ENCODE assay signal across 10 mouse cellular contexts in the genomic region with DNA sequence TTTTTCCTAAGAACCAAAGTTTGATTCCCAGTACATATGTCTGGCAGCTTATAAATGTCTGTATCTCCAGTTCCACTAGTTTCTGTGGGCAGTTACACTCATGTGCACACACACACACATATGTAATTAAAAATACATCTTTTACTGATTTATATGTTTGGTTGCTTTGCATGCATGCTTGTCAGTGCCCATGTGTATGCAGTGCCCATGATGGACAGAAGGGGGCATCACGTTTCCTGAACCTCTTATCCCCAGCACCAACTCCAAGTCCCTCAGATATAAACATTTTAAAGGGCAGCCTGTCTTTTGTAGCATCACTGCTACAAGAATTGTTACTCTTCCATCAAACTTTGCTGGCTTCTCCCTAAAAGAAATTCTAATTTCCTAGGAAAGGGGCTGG. TPM values are rescaled to one million over a fixed set of nuclear protein-coding genes. Genes with fewer than 3 reads are reported as not detected.
DNase-seq lines count a peak whose midpoint lies in the region; ATAC-seq and TF ChIP-seq lines count a peak whose summit lies in the region.
"Had no signal": no experiment of that assay in that cellular context is flagged by ENCODE, and none has a peak within 500 bp of the region (broad histone marks: within the 10 kb centered on the region; RNA-seq: fewer than 3 reads in every experiment).

No protein-coding gene starts in this region.

- H3K4me3 ChIP-seq in hindbrain, embryonic 11.5 days (ENCODE audit: low read depth, low read length), result no peak overlapping the region
- no peak overlapping the region for H3K4me3 ChIP-seq in hindbrain, embryonic 12.5 days
- H3K4me3 ChIP-seq in limb, embryonic 10.5 days, result no peak overlapping the region
- H3K4me3 ChIP-seq in small intestine, adult 2 months (ENCODE audit: low read depth, low read length), result no peak overlapping the region
- H3K4me3 ChIP-seq: embryonic facial prominence, embryonic 13.5 days; limb, embryonic 13.5 days had no signal

- H3K4me1 ChIP-seq in hindbrain, embryonic 11.5 days (replicated peaks; ENCODE audit: control insufficient read depth, insufficient read depth, low read length), result no peaks in the 10 kb centered on the region
- no peaks in the 10 kb centered on the region for H3K4me1 ChIP-seq in hindbrain, embryonic 12.5 days
- no peaks in the 10 kb centered on the region for H3K4me1 ChIP-seq in limb, embryonic 10.5 days
- no peaks in the 10 kb centered on the region for H3K4me1 ChIP-seq in small intestine, adult 2 months (ENCODE audit: control insufficient read depth, insufficient read depth, insufficient read length, low read length)
- H3K4me1 ChIP-seq: embryonic facial prominence, embryonic 13.5 days; limb, embryonic 13.5 days had no signal

- peak; percentile 64 for DNase-seq in hindbrain, embryonic 11.5 days (ENCODE audit: low spot score)
- DNase-seq in urinary bladder, postnatal 14 days (ENCODE audit: low spot score), result peak; percentile 53
- DNase-seq in urinary bladder, adult 18-20 months (ENCODE audit: low spot score in 2 of 2), result no peak
- peak; percentile 56 for DNase-seq in c-Kit-positive CD71-positive TER-119-positive erythroid progenitor cells, embryonic 14.5 days (ENCODE audit: low spot score)
- DNase-seq in limb, embryonic 10.5 days (ENCODE audit: low spot score), result peak; percentile 50
- DNase-seq in ovary, adult 18-20 months (ENCODE audit: low spot score), result no peak

- no peaks in the 10 kb centered on the region for H3K27me3 ChIP-seq in hindbrain, embryonic 11.5 days (ENCODE audit: control insufficient read depth, insufficient read depth, low read length)
- H3K27me3 ChIP-seq in hindbrain, embryonic 12.5 days, result no peaks in the 10 kb centered on the region
- H3K27me3 ChIP-seq in limb, embryonic 10.5 days (ENCODE audit: low read depth, poor library complexity, severe bottlenecking), result no peaks in the 10 kb centered on the region
- H3K27me3 ChIP-seq in small intestine, adult 2 months (ENCODE audit: control insufficient read depth, insufficient read depth, low read length), result no peaks in the 10 kb centered on the region
- H3K27me3 ChIP-seq: embryonic facial prominence, embryonic 13.5 days; limb, embryonic 13.5 days had no signal

- H3K9ac ChIP-seq in hindbrain, embryonic 11.5 days (ENCODE audit: low read depth, low read length), result no peak overlapping the region
- no peak overlapping the region for H3K9ac ChIP-seq in hindbrain, embryonic 12.5 days
- H3K9ac ChIP-seq: embryonic facial prominence, embryonic 13.5 days; limb, embryonic 13.5 days had no signal

- no peak for ATAC-seq in hindbrain, embryonic 11.5 days (ENCODE audit: low FRiP score)
- no peak for ATAC-seq in hindbrain, embryonic 12.5 days (ENCODE audit: low FRiP score)

- TF ChIP-seq POLR2A in small intestine, adult 2 months (IDR thresholded peaks at IDR 0.05; ENCODE audit: low read depth, low read length), result no peak

- 13% methylated on average over 1 of the region's 1 CpGs for WGBS in hindbrain, embryonic 11.5 days
- WGBS in hindbrain, embryonic 12.5 days, result 14% methylated on average over 1 of the region's 1 CpGs
- 15% methylated on average over 1 of the region's 1 CpGs for WGBS in limb, embryonic 10.5 days
- WGBS in small intestine, adult 2 months, result 7% methylated on average over 1 of the region's 1 CpGs

- peak; percentile 38; the same call in 1 of the 2 replicates for TF ChIP-seq CTCF in small intestine, adult 2 months (IDR thresholded peaks at IDR 0.05; ENCODE audit: extremely low read depth, insufficient read length, insufficient replicate concordance, low read depth, low read length)

- H3K27ac ChIP-seq in hindbrain, embryonic 11.5 days (ENCODE audit: low read depth, low read length), result no peak overlapping the region
- H3K27ac ChIP-seq in hindbrain, embryonic 12.5 days, result no peak overlapping the region
- H3K27ac ChIP-seq in limb, embryonic 10.5 days, result no peak overlapping the region
- no peak overlapping the region for H3K27ac ChIP-seq in small intestine, adult 2 months (ENCODE audit: insufficient read depth, low read depth, low read length)
- H3K27ac ChIP-seq: embryonic facial prominence, embryonic 13.5 days; limb, embryonic 13.5 days had no signal

- H3K36me3 ChIP-seq in hindbrain, embryonic 11.5 days (ENCODE audit: control insufficient read depth, insufficient read depth, low read length), result no peaks in the 10 kb centered on the region
- peaks cover 67% of the 10 kb centered on the region for H3K36me3 ChIP-seq in hindbrain, embryonic 12.5 days
- H3K36me3 ChIP-seq in limb, embryonic 10.5 days, result peaks cover 91% of the 10 kb centered on the region
- peaks cover 20% of the 10 kb centered on the region for H3K36me3 ChIP-seq in small intestine, adult 2 months (ENCODE audit: control insufficient read depth, insufficient read depth, low read length)

- no peaks in the 10 kb centered on the region for H3K9me3 ChIP-seq in hindbrain, embryonic 11.5 days (ENCODE audit: control insufficient read depth, low read length)
- H3K9me3 ChIP-seq in hindbrain, embryonic 12.5 days (replicated peaks), result no peaks in the 10 kb centered on the region
- no peaks in the 10 kb centered on the region for H3K9me3 ChIP-seq in limb, embryonic 10.5 days (replicated peaks)
- H3K9me3 ChIP-seq: embryonic facial prominence, embryonic 13.5 days; limb, embryonic 13.5 days had no signal

- no peak overlapping the region for H3K4me2 ChIP-seq in hindbrain, embryonic 11.5 days (replicated peaks; ENCODE audit: low read depth, low read length)
- H3K4me2 ChIP-seq in hindbrain, embryonic 12.5 days (replicated peaks), result no peak overlapping the region
- H3K4me2 ChIP-seq: embryonic facial prominence, embryonic 13.5 days; limb, embryonic 13.5 days had no signal

RNA-seq across cellular contexts. Expression of a gene that starts 9.0 kb away (rescaled TPM):
- 65.9 and 76.2 TPM in 2 replicates for polyA plus RNA-seq in hindbrain, embryonic 11.5 days (2014; fragmentation: Nextera tagmentation; extraction: Ambion mirVana)
- polyA plus RNA-seq in hindbrain, embryonic 12.5 days (2016; fragmentation: Nextera tagmentation; extraction: Ambion mirVana), result 54.6 and 60.9 TPM in 2 replicates
- 150 and 163 TPM in 2 replicates for polyA plus RNA-seq in limb, embryonic 10.5 days (2016; fragmentation: Nextera tagmentation; extraction: Ambion mirVana)
- polyA plus RNA-seq in small intestine, adult 2 months (2012; rRNA removed), result 10.2 and 20.3 TPM in 2 replicates

RNA-seq across cellular contexts. Expression of a gene that starts 10.1 kb away (rescaled TPM):
- polyA plus RNA-seq in hindbrain, embryonic 11.5 days (2014; fragmentation: Nextera tagmentation; extraction: Ambion mirVana), result 104 TPM in 2 replicates
- polyA plus RNA-seq in hindbrain, embryonic 12.5 days (2016; fragmentation: Nextera tagmentation; extraction: Ambion mirVana), result 78.4 and 90.8 TPM in 2 replicates
- polyA plus RNA-seq in limb, embryonic 10.5 days (2016; fragmentation: Nextera tagmentation; extraction: Ambion mirVana), result 123 and 135 TPM in 2 replicates
- polyA plus RNA-seq in small intestine, adult 2 months (2012; rRNA removed), result 15.9 and 30.0 TPM in 2 replicates

RNA-seq across cellular contexts. Expression of a gene that starts 15.7 kb away (rescaled TPM):
- 401 and 431 TPM in 2 replicates for polyA plus RNA-seq in hindbrain, embryonic 11.5 days (2014; fragmentation: Nextera tagmentation; extraction: Ambion mirVana)
- polyA plus RNA-seq in hindbrain, embryonic 12.5 days (2016; fragmentation: Nextera tagmentation; extraction: Ambion mirVana), result 331 and 402 TPM in 2 replicates
- polyA plus RNA-seq in limb, embryonic 10.5 days (2016; fragmentation: Nextera tagmentation; extraction: Ambion mirVana), result 351 and 381 TPM in 2 replicates
- 41.8 and 47.8 TPM in 2 replicates for polyA plus RNA-seq in small intestine, adult 2 months (2012; rRNA removed)

RNA-seq across cellular contexts. Expression of a gene that starts 25.4 kb away (rescaled TPM):
- 0.73 and 0.99 TPM in 2 replicates for polyA plus RNA-seq in hindbrain, embryonic 11.5 days (2014; fragmentation: Nextera tagmentation; extraction: Ambion mirVana)
- 1.9 and 2.1 TPM in 2 replicates for polyA plus RNA-seq in hindbrain, embryonic 12.5 days (2016; fragmentation: Nextera tagmentation; extraction: Ambion mirVana)
- 1.6 and 1.8 TPM in 2 replicates for polyA plus RNA-seq in limb, embryonic 10.5 days (2016; fragmentation: Nextera tagmentation; extraction: Ambion mirVana)
- not detected in 2 replicates for polyA plus RNA-seq in small intestine, adult 2 months (2012; rRNA removed)

RNA-seq across cellular contexts. Expression of a gene that starts 45.5 kb away (rescaled TPM):
- 21.8 and 30.8 TPM in 2 replicates for polyA plus RNA-seq in hindbrain, embryonic 11.5 days (2014; fragmentation: Nextera tagmentation; extraction: Ambion mirVana)
- polyA plus RNA-seq in hindbrain, embryonic 12.5 days (2016; fragmentation: Nextera tagmentation; extraction: Ambion mirVana), result 26.7 and 27.3 TPM in 2 replicates
- 60.6 and 63.5 TPM in 2 replicates for polyA plus RNA-seq in limb, embryonic 10.5 days (2016; fragmentation: Nextera tagmentation; extraction: Ambion mirVana)
- polyA plus RNA-seq in small intestine, adult 2 months (2012; rRNA removed), result 3.6 and 5.8 TPM in 2 replicates

Comparison
In these comparisons a context has a peak if more than half of its experiments do, and no peak if none do; other contexts are left out.
1. DNase-seq: peak in hindbrain, embryonic 11.5 days (single experiment), urinary bladder, postnatal 14 days (single experiment), c-Kit-positive CD71-positive TER-119-positive erythroid progenitor cells, embryonic 14.5 days (single experiment) and limb, embryonic 10.5 days (single experiment); none in urinary bladder, adult 18-20 months (0 of 2) and ovary, adult 18-20 months (single experiment).